Mouse (Mus musculus): Measurements from ENCODE around the gene Dnajc5g.

Gene Dnajc5g

DNA sequence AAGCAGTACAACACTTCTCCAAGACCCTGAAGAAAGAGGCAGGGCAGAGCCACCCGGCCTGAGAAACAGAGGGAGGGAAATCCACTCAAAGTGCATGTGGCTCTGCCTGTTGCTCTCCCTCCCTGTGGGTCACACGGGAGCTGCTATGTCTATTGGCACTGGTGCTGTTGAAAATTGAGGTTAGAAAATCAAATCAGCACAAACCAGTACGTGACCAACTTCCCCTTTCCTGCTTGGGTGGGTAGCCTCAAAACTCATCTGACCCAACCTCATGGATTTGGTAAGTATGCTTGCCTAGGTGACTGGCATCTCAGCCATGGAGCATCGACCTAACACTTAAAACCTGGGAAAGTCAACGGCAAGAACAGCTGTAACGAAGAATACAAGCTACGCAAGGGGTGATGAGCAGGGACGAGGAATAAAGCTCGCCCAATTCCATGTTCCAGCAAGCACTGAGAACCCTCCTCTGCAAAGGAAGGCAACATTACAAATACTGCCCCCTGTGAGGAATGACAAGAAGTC lies at the start of gene Dnajc5g:
Dnajc5g (plus strand) TSS at position 472 of the 522 bp plus-strand sequence.
- DNase-seq (ENCODE audit: low spot score in 2 of 2): no peak

DNA sequence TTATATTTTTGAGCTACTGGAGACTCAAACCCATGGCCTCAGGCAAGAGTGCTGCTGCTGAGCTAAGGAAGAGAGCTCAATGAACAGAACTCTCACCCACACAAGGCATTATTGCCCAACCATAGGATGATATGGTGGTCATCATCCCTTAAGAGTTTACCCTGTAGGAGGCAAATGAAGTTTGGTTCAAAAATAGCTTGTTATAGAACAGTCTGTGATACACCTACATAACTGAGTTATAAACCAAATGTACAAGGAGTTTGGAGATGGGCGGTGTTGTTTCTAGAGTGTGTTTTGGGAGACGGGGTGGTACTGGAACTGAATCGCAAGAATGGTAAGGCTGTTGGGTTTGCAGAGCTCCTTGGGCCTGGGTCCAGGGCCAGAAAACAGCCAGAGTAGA lies 36.3 kb upstream of the Dnajc5g start:
- no peak for DNase-seq (ENCODE audit: low spot score in 2 of 2)

DNA sequence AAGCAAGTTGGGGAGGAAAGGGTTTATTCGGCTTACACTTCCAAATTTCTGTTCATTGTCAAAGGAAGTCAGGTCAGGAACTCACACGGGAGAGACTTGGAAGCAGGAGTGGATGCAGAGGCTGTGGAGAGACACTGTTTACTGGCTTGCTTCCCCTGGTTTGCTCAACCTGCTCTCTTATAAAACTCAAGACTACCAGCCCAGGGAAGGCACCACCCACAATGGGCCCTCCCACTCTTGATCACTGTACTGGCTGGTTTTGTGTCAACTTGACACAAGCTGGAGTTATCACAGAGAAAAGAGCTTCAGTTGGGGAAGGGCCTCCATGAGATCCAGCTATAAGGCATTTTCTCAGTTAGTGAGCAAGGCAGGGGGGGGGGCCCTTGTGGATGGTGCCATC lies 35.0 kb upstream of the Dnajc5g start:
- DNase-seq (ENCODE audit: low spot score in 2 of 2): no peak

DNA sequence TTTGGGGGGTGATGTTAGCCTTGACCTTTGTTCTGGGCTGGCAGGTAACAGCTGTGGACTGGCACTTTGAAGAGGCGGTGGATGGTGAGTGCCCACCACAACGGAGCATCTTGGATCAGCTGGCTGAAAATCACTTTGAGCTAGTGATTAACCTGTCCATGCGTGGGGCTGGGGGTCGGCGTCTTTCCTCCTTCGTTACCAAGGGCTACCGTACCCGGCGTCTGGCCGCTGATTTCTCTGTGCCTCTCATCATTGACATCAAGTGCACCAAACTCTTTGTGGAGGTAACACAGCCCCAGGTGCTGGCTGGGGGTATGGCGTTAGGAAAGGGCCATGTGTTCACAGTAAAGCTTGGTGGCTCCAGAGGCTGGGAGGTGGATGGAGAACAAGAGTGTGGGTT lies 34.3 kb upstream of the Dnajc5g start:
- no peak for DNase-seq (ENCODE audit: low spot score in 2 of 2)

DNA sequence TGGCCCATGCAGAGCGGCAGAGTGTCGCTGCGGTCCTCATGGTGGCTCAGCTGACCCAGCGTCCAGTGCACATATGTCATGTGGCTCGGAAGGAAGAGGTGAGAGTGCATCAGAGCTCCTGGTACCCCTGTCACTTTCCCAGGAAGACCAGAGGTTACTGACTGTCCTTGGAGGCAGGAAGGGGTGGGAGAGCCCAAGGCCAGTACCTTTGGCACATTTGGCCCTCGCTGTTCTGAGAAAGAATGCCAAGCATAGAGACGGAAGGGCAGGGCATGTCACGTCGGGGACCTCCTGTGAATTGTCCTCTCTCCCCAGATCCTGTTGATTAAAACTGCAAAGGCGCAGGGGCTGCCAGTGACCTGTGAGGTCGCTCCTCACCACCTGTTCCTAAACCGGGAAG lies 32.9 kb upstream of the Dnajc5g start:
- DNase-seq (ENCODE audit: low spot score in 2 of 2): no peak

DNA sequence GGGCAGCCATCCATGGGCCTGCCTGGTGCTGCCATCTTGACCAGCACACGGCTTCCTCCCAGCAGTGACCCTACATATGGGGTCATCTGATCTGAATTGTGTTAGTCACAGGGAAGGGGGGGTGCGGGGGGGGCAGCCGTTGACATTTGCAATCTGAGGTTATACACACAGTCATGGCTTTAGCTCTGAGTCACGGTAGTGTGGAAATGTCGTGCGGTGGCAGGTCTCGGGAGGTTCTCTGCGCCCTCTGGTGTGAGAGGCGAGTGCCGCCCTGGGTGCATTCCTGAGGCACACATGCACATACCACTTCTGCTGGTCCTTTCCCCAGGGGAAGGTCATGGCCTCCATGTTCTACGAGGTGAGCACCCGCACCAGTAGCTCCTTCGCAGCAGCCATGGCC lies 29.7 kb upstream of the Dnajc5g start:
- DNase-seq (ENCODE audit: low spot score in 2 of 2): no peak

DNA sequence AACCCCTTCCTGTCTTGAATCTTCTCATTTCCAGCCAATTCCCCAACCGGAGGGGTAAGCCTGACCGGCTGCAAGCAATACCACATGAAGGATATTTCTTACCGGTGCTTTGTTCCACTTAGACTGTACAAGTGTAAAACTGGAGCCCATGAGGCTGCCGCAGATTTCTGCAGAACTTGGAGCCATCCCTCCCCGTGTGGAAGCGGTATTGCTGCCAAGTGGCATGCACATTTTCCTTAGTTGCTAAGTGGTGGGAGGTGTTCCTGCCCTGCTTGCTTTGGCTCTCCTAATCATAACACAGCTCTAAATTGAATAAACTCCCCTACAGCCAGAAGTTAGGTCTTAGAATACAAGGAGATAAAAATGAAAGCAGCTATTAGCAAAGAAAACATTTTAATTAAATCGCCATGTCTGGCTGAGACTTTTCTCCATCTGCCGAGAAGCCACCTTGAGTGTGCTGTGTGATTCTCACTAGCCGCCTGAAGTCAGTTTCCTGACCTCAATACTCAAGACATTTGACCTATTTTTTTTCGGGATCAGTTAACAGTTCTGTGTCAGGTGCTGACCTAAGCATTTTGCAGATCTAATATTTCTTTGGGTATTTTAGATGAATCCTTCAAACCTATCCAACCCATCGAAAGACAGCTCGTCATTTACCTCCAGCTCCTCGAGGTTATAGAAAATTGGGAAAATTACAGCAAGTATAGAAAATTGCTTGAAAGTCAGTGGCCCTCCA lies 25.9 kb upstream of the Dnajc5g start:
- no peak for DNase-seq (ENCODE audit: low spot score in 2 of 2)

DNA sequence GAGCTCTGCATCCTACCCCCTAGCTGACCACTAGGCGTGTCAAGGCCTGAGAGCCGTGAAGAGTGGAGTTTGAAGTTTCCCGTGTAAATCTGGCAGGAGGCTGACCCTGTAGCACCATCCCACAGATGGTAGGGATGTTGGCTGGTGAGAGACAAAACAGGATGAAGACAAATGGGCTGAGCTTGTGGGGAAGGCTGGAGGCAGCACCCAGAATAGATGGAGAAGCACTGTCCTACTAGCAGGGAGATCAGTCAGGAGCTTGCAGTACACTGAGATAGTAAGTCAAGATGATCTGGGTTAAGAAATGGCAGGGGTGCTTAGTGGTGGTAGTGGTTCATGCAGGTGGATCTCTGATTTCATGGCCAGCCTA lies 25.3 kb upstream of the Dnajc5g start:
- DNase-seq (ENCODE audit: low spot score in 2 of 2): no peak

DNA sequence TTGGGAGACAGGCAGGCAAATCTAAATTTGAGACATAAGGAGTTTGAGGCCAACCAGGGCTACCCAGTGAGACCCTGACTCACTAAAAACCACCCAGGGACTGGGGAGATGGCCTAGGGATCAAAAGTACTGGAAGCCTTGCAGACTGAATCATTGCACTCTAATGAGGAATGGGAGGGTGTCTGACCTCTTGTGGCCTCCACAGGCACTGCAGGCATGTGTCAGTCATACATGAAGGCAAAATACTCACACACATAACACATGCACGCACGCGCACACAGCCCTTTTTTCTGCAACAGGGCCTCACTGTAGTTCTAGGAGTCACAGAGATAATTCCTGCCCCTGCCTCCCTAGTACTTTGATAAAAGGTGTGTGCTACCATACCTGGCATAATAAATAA lies 24.7 kb upstream of the Dnajc5g start:
- no peak for DNase-seq (ENCODE audit: low spot score in 2 of 2)

DNA sequence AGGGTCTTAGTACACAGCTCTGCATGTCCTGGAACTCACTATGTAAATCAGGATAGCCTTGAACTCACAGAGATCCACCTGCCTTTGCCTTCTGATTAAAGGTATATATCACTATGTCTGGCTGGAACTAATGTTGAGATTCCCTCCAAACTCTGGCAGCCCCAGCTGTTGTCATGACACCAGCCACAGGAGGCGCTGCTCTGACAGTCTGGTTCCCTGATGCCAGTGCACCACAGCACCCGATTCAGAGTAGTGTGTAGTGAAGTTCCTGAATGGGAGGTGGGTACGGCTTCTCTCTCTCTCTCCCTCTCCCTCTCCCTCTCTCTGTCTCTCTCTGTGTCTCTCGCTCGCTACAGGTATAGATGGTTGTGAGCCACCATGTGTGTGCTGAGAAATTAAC lies 23.7 kb upstream of the Dnajc5g start:
- DNase-seq (ENCODE audit: low spot score in 2 of 2): peak in 1 of 2 experiments; percentile 55

DNA sequence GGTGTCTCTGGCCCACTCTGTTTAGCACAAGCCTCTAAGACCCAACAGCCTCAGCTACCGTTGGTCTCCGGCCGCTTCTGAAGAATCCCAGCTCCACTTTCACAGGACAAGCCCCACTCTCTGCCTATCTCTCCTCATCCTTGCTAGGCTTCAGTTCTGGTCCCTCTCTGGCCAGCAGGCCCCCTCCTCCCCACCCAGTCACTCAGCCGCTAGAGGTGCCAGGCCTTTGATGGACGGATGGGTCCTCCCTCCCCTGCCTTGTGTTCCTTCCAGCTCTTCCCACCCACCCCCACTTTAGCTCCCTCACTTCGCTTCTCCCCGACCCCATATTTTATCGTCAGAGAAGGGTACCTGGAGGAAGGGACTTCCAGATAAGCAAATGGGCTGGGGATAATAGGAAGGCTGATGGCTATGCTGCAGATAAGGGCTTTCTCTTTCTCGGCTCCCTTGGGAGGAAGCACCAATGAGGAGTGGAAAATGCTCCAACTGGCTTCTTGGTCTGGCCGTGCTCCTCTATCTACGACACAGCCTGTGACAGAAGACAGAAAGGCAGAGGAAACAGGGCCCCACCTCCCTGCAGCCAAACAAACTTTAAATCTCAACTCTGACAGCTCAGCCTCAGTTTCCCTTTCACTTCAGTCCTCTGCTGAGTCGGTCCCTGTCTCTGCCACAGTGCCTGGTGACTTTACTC lies 23.0 kb upstream of the Dnajc5g start:
- DNase-seq (ENCODE audit: low spot score in 2 of 2): no peak

DNA sequence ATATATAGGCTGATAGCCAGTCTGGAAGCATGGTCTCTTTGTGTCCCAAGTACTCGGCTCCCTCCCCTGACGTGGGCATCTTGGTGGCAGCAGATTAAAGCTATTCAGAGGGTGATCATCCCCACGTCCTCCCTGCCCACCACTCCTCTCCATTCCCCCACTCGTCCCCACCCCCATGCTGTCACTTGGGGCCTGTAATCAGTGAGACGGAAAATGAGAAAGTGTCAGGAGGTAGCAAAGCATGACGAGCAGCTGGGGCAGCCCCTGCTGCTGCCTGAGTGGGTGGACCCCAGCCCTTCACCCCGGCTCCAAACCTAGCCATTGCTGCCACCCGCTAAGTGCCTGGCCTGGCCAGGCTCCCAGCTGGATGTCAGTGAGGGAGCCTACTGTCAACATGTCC lies 22.1 kb upstream of the Dnajc5g start:
- DNase-seq (ENCODE audit: low spot score in 2 of 2): no peak

DNA sequence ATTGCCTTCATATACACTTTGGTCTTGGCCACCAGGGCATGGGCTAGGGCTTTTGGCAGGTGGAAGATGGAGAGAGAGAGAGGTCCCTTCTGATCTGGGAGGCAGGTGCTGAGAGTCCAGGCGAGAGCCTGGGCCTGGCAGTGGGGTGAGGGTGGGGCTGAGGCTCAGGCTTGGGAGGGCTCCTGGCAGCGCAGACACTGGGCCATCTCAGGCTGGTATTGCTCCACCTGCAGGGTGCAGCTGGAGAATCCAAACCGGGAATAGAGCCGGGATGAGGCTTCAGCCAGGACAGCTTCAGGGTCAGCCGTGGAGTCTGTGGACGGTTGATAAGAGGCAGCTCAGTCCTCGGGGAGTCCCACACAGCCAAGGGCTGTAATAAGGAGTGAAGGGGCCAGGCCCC lies 19.5 kb upstream of the Dnajc5g start:
- DNase-seq (ENCODE audit: low spot score in 2 of 2): no peak

DNA sequence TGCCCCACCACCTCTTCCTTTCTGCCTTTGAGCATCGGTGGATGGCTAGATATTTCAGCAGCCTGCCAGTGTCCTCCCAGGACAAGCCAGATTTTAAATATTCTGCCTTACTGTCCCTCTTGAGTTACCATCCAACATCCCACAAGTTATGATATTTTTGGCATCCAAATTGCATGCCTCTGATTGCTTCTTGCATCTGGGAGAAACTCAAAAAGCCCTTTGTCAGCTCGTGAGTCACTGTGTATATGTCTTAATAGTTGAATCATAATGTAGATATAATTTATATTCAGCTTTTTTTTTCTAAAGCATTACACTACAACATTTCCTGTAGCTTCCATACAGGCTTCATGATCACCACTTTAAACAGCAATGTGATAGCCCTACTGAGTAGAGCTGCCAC lies 19.0 kb upstream of the Dnajc5g start:
- DNase-seq (ENCODE audit: low spot score in 2 of 2): no peak

DNA sequence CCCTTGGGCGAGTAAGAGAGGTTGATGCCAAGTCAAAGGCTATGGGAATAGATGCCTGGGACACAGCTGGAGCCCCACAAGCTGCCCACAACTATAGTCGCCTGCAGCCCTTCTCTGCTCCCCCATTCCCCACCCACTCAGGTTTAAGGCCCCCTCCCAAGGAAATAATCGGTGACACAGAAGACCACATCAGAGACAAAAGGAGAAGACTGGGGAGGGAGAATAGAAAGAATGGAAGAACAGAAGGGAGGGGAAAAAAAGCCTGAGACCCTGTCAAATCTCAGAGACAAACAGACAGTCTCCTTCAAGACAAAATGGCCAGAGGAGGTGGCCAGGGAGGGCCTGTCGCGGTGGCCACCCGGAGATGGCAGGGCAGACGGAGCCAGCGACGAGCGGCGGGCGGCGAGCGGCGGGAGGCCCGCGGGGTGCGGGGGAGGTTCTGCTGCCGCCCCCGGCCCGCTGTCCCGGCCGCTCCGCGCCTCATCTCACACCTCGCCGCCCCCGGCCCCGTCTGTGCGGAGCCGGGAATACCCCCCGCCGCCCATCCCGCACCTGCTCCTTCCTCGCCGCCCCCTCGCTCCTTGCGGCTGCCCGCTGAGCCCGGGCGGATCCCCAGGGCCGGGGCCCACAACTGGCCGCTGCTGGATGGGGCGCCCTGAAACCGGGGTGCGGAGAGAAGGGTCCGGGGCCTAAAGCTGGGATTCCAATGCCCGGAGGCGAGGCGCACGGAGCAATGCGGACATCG lies 13.7 kb upstream of the Dnajc5g start:
- DNase-seq (ENCODE audit: low spot score in 2 of 2): no peak

DNA sequence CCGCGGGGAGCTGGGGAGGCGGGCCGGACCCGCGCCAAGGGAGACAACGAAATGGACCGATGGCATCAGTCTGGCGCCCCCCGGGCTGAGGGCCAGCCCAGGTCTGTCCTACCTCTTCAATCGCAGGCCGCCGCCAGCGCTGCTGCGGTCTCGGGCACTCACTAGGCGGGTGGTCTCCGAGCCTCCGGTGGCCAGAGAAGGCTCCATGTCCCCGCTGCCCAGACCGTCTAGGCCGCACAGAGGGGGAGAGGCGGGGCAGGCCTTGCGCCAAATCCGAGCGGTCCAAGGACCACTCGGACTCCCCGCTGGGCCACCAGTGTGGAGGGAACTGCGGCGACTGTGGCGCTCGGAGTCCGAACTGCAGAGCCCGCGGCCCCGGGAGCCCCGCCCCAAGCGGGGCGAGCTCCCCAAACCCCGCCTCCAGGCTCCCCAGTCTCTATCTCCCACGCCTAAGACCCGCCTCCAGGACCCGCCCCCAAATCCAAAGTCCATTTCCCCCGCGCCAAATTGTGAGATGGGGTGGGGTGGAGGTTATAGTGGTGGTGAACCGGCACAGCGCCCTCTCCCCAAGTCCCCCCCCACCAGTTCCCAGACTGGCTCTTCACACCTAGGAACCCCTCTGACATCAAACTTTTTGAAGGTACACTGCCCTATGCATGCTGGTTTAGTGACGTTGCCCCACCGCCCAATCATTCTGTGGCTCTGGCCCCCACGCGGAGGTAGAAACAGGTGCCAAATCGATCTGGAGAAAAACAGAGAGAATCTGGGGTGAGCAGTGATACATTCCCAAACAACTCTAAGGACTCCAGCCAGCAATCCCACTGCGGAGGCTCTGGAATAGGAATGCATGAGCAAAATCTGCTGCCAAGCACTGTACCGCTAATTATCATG lies 12.7 kb upstream of the Dnajc5g start:
- DNase-seq (ENCODE audit: low spot score in 2 of 2): no peak

DNA sequence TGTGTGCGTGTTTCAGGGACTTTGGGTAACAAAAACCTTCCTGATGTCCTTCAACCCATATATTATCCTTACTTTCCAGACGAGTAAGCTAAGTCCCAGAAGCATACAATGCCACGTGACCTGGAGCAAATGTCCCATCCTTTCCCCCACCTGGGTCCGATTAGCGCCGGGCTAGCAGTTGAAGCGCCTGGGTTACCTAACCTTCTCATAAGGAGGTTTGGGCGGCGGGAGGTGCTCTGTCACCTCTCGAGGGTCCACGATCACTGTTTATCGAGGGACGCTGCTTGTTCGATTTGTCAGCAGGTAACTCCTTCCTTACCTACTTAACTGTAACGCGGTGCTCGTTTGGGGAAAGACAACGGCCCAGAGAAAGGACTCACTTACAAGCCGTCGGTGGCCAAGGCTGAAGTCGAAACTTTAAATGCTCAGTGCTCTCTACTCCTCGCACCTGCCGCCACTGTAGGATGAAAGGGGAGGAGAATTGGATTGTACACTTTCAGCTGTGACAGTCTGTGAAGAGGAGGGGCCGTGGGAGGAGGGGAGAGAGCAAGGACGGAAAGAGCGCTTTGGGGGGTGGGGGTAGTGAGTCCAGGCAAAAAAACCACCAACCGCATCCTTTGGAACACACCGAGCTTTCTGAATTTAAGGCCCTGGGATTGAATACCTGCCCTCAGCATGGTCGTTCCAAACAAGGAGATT lies 11.8 kb upstream of the Dnajc5g start:
- DNase-seq (ENCODE audit: low spot score in 2 of 2): no peak

DNA sequence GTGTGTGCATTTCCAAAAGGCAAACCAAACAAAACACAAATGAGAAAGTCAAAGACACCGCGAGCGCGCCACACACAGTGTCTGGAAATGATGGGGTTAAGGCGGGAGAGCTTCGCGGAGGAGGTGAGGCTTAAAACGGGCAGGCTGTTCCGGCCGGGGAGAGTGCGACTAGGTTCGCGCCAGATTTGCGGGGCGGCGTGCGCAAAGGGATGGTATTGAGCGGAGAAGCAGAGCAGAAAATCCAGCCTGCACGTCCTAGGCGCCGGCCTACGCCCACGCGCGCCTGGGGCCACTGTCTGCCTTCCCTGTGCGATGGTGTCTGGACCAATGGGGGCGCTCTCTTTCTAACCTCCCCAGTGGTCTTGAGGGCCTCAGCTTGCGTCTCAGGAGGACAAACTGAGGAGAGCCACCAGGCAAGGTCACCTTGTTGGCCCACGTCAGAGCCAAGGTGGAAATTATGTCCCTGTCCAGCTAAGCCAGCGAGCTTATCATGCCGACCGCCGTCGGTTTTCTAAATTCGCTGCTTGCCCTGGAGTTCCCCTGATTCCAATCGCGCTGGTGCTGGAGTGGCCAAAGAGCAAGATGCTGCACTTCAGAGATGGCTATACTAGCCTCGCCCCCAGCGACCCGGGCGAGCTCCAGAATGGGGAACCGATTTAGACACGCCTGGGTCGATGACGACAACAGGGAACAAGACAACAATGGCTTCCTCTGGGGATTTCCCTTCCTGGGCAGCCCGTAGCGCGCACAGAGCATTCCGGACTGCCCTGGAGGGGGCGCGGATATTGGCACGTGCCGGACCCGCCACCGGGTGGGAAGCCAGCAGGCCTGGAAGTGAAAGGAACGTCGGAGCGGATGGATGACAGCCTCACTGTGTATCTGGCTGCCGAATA lies 11.0 kb upstream of the Dnajc5g start:
- DNase-seq (ENCODE audit: low spot score in 2 of 2): peak in 1 of 2 experiments; percentile 31

DNA sequence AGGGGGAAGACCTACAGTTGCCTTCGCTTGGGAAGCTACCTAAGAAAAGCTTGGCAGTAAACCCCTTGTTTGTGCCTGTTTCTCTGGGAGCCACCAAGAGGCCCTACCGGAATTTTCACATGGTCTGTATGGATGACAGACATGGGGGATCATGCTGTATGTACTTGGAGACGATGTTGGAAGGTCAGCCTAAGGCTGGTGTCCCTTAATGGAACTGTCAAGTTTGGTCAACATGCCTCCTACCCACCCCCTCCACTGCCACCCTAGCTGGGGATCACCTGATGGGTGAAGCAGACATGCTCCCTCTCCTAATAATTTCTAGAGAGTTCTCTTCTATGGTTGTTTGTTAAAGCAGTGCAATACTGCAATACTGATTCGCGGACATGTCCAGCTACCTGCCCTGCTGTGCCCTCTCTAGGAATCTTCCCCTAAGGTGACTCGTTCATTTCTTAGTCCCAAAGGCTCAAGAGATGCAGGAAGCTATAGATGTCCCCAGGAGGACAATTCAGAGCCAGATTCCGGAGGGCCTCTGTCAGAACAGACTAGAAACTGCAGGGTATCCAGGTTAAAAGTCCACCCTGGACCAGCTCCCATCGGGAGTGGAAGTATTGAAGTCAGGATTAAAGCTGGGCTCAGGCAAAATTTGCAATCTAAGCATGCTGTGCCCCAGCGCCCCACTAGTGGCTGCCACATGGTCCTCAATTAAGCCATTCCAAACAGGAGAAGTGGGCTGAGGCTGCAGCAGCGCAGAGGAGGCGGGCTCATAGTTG lies 10.2 kb upstream of the Dnajc5g start:
- DNase-seq (ENCODE audit: low spot score in 2 of 2): no peak
